Mouse (Mus musculus) midbrain, embryonic 12.5 days (tissue): Measurements from ENCODE around the gene Avpr1a. TPM values are rescaled to one million over a fixed set of nuclear protein-coding genes. Genes with fewer than 3 reads are reported as not detected.

Experiments
- ATAC-seq: fragments of 200-750 bp; cut with Nextera tagmentation; 2 replicates; pipeline ENCODE4 v1.8.0; 2017; ENCODE audit warnings: low read depth, moderate TSS enrichment, moderate library complexity; ENCODE audit not compliant: low FRiP score
- H3K27ac ChIP-seq: fragments of 300-500 bp; sonication (generic); replicated peaks from 2 replicates; pipeline ENCODE4 v1.5.1; 2016; ENCODE audit warnings: mild to moderate bottlenecking
- H3K27me3 ChIP-seq: fragments of 300-500 bp; sonication (generic); 2 replicates; pipeline ENCODE4 v1.6.1; 2016; ENCODE audit warnings: mild to moderate bottlenecking
- H3K36me3 ChIP-seq: fragments of 300-500 bp; sonication (generic); 2 replicates; pipeline ENCODE4 v1.6.1; 2016
- H3K4me1 ChIP-seq: fragments of 300-500 bp; sonication (generic); 2 replicates; pipeline ENCODE4 v1.6.1; 2016
- H3K4me2 ChIP-seq: fragments of 300-500 bp; sonication (generic); replicated peaks from 2 replicates; pipeline ENCODE4 v1.6.1; 2016; ENCODE audit warnings: mild to moderate bottlenecking, moderate library complexity
- H3K4me3 ChIP-seq: fragments of 300-500 bp; sonication (generic); 2 replicates; pipeline ENCODE4 v1.5.1; 2016; ENCODE audit warnings: mild to moderate bottlenecking
- H3K9ac ChIP-seq: fragments of 300-500 bp; sonication (generic); replicated peaks from 2 replicates; pipeline ENCODE4 v1.6.1; 2016; ENCODE audit warnings: mild to moderate bottlenecking, moderate library complexity
- H3K9me3 ChIP-seq: fragments of 300-500 bp; sonication (generic); 2 replicates; pipeline ENCODE4 v1.6.1; 2016; ENCODE audit warnings: mild to moderate bottlenecking
- WGBS: fragments of 180-500 bp; shearing (Covaris S2); methylation state at CpG from one replicate; pipeline ENCODE4 v1.1.7; 2016; 5-methylcytosine and 5-hydroxymethylcytosine counted together
- polyA plus RNA-seq: library from polyadenylated mRNA; unstranded; fragments of >200 nt; fragmentation: Nextera tagmentation; extraction: Ambion mirVana; gene quantifications from 2 replicates; pipeline ENCODE4 v1.2.1, GENCODE M21; 2016

The Avpr1a gene
- polyA plus RNA-seq, 1 experiment from 2014 or later: 0.40 TPM

GRCm38 (mm10) chr10:122476846-122477245 is 28.5 kb downstream of the Avpr1a start:
- no peak overlapping the region for H3K4me2 ChIP-seq
- no peak overlapping the region for H3K9ac ChIP-seq
- H3K9me3 ChIP-seq: no peaks in the 10 kb centered on the region
- no peak overlapping the region for H3K4me3 ChIP-seq
- H3K27ac ChIP-seq: no peak overlapping the region
- no peaks in the 10 kb centered on the region for H3K27me3 ChIP-seq
- H3K4me1 ChIP-seq: no peaks in the 10 kb centered on the region; the same call in 1 of the 2 replicates
- 78% methylated on average over 5 of the region's 5 CpGs for WGBS
- no peak for ATAC-seq
- H3K36me3 ChIP-seq: no peaks in the 10 kb centered on the region

- Histone ChIP-seq H3K9me3 (no peaks in the 10 kb centered on the region), H3K27me3 (no peaks in the 10 kb centered on the region), H3K36me3 (no peaks in the 10 kb centered on the region), H3K4me3 (no peak overlapping the region), H3K4me1 (peaks cover 16% of the 10 kb centered on the region), H3K27ac (no peak overlapping the region), H3K4me2 (no peak overlapping the region), H3K9ac (no peak overlapping the region)
- ATAC-seq: no peak
- 14% methylated on average over 2 of the region's 2 CpGs for WGBS
These were observed 50.3 kb downstream of the Avpr1a start for GRCm38 (mm10) chr10:122498551-122498950.

- Histone ChIP-seq H3K27ac (no peak overlapping the region), H3K4me3 (no peak overlapping the region), H3K4me2 (no peak overlapping the region), H3K9me3 (no peaks in the 10 kb centered on the region), H3K36me3 (no peaks in the 10 kb centered on the region), H3K4me1 (peaks cover 16% of the 10 kb centered on the region), H3K9ac (no peak overlapping the region), H3K27me3 (no peaks in the 10 kb centered on the region)
- no peak; the same call in 1 of the 2 replicates for ATAC-seq
- WGBS: 15% methylated on average over 6 of the region's 6 CpGs
These were observed 51.0 kb downstream of the Avpr1a start for GRCm38 (mm10) chr10:122499306-122499705.

Other genes with a start within 250 kb of the Avpr1a start
- gene Ppm1h, start 230.3 kb downstream of the Avpr1a start, polyA plus RNA-seq: 8.1 and 9.2 TPM in 2 replicates